10 mouse cellular contexts compared by ENCODE assay signal in the genomic region with DNA sequence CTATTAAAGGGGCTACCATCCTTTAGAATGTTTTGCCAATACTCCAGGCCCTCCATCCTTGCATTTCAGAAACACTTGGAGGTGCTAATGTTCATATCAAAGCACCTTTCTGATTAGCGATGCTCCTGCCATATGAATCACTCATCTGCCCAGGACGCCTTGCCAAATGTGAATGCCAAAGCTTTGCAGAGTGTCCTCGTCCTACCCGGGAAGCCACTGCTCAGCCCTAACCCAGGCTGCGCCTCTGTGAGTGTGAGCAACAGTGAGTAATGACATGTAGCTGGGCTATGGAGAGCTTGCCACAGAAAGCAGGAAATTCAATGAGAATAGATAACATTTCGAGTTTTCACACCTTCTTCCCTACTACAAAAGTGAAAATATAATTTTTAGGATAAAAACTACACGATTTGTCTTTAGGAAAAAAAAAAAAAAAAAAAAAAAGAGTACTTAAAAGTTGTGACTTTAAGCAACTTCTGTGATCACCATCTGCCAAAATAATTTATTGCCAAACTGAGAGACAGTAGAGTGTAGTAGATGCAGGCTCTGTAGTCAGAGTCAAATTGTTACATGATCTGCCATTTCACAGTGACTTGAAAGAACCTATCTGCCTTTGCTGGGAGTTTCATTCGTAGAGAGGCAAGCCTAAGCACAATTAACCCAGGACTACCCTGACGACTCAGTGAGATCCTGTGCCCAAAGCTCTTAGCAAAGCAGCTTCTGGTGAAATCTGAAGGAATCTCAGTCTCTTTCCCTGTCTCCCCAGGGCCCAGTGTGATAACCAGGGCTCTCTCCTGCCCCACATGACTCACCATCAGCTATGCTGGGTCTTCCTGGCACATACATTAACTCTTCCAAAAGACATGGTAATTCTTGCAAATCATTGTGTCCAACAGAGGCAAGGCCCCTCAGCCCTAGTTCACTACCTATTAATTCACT. TPM values are rescaled to one million over a fixed set of nuclear protein-coding genes. Genes with fewer than 3 reads are reported as not detected.
DNase-seq lines count a peak whose midpoint lies in the region; ATAC-seq and TF ChIP-seq lines count a peak whose summit lies in the region.
"Had no signal": no experiment of that assay in that cellular context is flagged by ENCODE, and none has a peak within 500 bp of the region (broad histone marks: within the 10 kb centered on the region; RNA-seq: fewer than 3 reads in every experiment).

No protein-coding gene starts in this region.

- no peak for TF ChIP-seq CTCF in thymus, adult 2 months (IDR thresholded peaks at IDR 0.05; ENCODE audit: borderline replicate concordance, control insufficient read depth, extremely low read depth, insufficient read depth, low read length, poor library complexity)

- DNase-seq in cerebellum, postnatal 36 days, result peak; percentile 6 to 7
- DNase-seq in heart, postnatal 4 days, result peak; percentile 16
- DNase-seq in heart, embryonic 10.5 days (ENCODE audit: low spot score), result no peak
- DNase-seq in layer of hippocampus, adult 11-12 months (ENCODE audit: low spot score), result peak; percentile 69
- DNase-seq in right cerebral cortex, postnatal 10 days (ENCODE audit: low spot score in 2 of 2), result peak; percentile 51 to 58
- no peak for DNase-seq in liver
- DNase-seq in thymus, adult 2 months, result no peak
- DNase-seq: lung, postnatal 14 days had no signal

- H3K4me1 ChIP-seq in heart, embryonic 10.5 days, result peaks cover 17% of the 10 kb centered on the region; the same call in 1 of the 2 replicates
- no peaks in the 10 kb centered on the region for H3K4me1 ChIP-seq in thymus, adult 2 months (replicated peaks; ENCODE audit: control insufficient read depth, insufficient read depth, low read length)
- H3K4me1 ChIP-seq: hindbrain, embryonic 15.5 days had no signal

- H3K9me3 ChIP-seq in heart, embryonic 10.5 days, result no peaks in the 10 kb centered on the region
- H3K9me3 ChIP-seq: hindbrain, embryonic 15.5 days had no signal

- H3K4me3 ChIP-seq in heart, embryonic 10.5 days, result no peak overlapping the region
- H3K4me3 ChIP-seq in thymus, adult 2 months (ENCODE audit: control insufficient read depth, insufficient read depth, low read length), result no peak overlapping the region
- H3K4me3 ChIP-seq: hindbrain, embryonic 15.5 days had no signal

- no peaks in the 10 kb centered on the region for H3K27me3 ChIP-seq in heart, embryonic 10.5 days (ENCODE audit: insufficient read depth, poor library complexity, severe bottlenecking)
- no peaks in the 10 kb centered on the region for H3K27me3 ChIP-seq in thymus, adult 2 months (ENCODE audit: control insufficient read depth, insufficient read depth, low read length)
- H3K27me3 ChIP-seq: hindbrain, embryonic 15.5 days had no signal

- ATAC-seq in cerebellum, adult (ENCODE audit: insufficient number of reproducible peaks, low FRiP score, low TSS enrichment), result no peak

- 55% methylated on average over 9 of the region's 9 CpGs for WGBS in heart, embryonic 10.5 days
- 78% methylated on average over 9 of the region's 9 CpGs for WGBS in thymus, adult 2 months

- no peaks in the 10 kb centered on the region for H3K36me3 ChIP-seq in heart, embryonic 10.5 days
- H3K36me3 ChIP-seq in thymus, adult 2 months (ENCODE audit: control insufficient read depth, insufficient read depth, low read length), result no peaks in the 10 kb centered on the region
- H3K36me3 ChIP-seq: hindbrain, embryonic 15.5 days had no signal

- no peak for TF ChIP-seq POLR2A in thymus, adult 2 months (IDR thresholded peaks at IDR 0.05; ENCODE audit: control insufficient read depth, extremely low read depth, insufficient read depth, low read length, poor library complexity)

- no peak overlapping the region for H3K27ac ChIP-seq in heart, embryonic 10.5 days
- no peak overlapping the region for H3K27ac ChIP-seq in thymus, adult 2 months (ENCODE audit: control insufficient read depth, insufficient read depth, low read length)
- H3K27ac ChIP-seq: hindbrain, embryonic 15.5 days had no signal

RNA-seq across cellular contexts. Expression of a gene that starts 50.6 kb away (rescaled TPM):
- 1 to 10 TPM; 9.4 TPM for total RNA-seq in heart, postnatal 4 days (2021)
- polyA plus RNA-seq in heart, embryonic 10.5 days (2016; fragmentation: Nextera tagmentation; extraction: Ambion mirVana), result 6.5 and 7.3 TPM in 2 replicates
- 0.89 and 1.0 TPM in 2 replicates for polyA plus RNA-seq in thymus, adult 2 months (2012; rRNA removed)

Comparison
In these comparisons a context has a peak if more than half of its experiments do, and no peak if none do; other contexts are left out.
1. DNase-seq: peak in cerebellum, postnatal 36 days (2 of 2), heart, postnatal 4 days (single experiment), layer of hippocampus, adult 11-12 months (single experiment) and right cerebral cortex, postnatal 10 days (2 of 2); none in heart, embryonic 10.5 days (single experiment), liver (single experiment) and thymus, adult 2 months (single experiment).